Mouse (Mus musculus): ENCODE measurements around the gene BC049715. TPM values are rescaled to one million over a fixed set of nuclear protein-coding genes. Genes with fewer than 3 reads are reported as not detected.

Gene BC049715
- polyA plus RNA-seq, 1 experiment: 0.86 TPM

- no peak for DNase-seq (ENCODE audit: low read depth)
Measured at GRCm38 (mm10) chr6:136808631-136809046, 18.8 kb upstream of the BC049715 start.

- DNase-seq (ENCODE audit: low read depth): no peak
Measured at GRCm38 (mm10) chr6:136809077-136809476, 18.3 kb upstream of the BC049715 start.

DNA sequence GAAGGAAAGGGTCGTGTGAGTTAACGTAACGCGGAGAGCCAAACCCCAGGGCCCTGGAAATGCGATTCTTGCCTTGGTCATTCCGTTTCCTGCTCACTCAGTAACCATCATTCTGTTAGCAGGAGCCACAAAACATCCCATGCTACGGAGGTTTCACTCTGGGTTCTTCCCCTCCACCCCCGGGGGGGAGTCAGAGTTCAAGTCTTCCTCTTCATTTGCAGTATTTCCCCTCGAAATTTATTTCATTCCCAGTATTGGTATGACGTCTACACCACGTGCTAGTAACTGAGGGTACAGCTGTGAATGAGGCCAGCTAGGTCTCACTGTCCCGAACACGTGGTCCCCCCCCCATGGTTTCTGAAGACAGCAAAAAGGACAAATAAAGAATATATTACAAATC is 17.8 kb upstream of the BC049715 start:
- no peak for DNase-seq (ENCODE audit: low read depth)

GRCm38 (mm10) chr6:136811196-136811595 is 16.2 kb upstream of the BC049715 start:
- DNase-seq (ENCODE audit: low read depth): peak; percentile 95

DNA sequence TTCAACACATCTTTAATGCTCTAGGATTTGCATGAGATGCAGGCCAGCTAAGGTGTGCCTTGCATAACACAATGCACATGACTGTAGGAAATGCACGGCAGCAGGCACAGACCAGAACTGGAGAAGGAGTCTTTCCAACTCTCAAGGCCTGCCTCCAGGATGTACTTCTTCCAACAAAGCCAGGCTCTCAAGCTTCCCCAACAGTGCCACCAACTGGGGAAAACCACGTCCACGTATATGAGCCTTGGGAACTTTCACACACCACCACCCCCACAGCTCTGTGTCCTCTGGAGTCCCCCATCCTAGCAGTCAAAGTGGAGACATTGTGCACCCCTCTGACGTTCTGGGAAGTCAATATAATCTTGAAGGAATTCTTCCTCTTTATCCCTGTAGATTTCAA is 14.3 kb upstream of the BC049715 start:
- DNase-seq (ENCODE audit: low read depth): no peak

DNA sequence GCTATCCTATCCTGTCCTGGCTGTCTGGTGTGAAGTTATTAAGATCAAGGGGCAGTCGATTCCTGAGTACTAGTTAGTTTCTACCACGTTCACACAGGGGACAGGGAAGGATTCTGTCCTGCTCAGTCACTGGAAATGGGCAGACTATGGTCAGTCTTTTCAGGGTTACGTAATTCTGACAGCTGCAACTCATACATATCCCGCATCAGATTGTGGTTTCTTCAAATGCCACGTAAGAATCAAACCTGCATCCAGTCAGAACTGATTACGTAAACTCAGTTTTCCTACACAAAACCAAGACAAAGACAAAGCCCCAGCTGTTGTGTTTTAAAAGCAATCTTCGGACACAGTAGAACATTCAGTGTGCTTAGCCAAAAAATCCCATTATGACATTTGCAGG is 12.0 kb upstream of the BC049715 start:
- DNase-seq (ENCODE audit: low read depth): no peak

GRCm38 (mm10) chr6:136816826-136817225 is 10.6 kb upstream of the BC049715 start:
- DNase-seq (ENCODE audit: low read depth): no peak

- DNase-seq (ENCODE audit: low read depth): no peak
Measured at GRCm38 (mm10) chr6:136817549-136817948, 9.9 kb upstream of the BC049715 start.

DNA sequence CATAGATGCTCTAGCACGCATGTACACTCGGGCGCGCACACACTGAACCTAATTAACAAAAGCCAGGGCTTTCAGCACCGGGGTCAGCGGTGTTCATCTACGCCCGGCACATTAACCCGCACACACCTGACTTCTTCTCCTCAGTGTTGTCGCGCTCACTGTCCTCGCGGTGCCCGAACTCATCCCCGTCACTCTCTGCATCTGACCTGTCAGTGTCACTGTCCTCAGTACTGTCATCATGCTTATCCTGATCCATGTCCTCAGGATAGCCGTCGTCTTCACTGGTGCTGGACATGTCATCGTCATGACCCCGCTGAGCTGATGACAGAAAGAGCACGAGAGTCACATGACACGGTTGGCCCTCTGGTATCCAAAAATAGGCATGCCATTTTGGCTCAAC is 7.0 kb upstream of the BC049715 start:
- no peak for DNase-seq (ENCODE audit: low read depth)

- no peak for DNase-seq (ENCODE audit: low read depth)
Measured at GRCm38 (mm10) chr6:136821086-136821485, 6.3 kb upstream of the BC049715 start.

- DNase-seq (ENCODE audit: low read depth): no peak
Measured at GRCm38 (mm10) chr6:136824987-136825386, 2.4 kb upstream of the BC049715 start.

GRCm38 (mm10) chr6:136827116-136827515 is 310 bp upstream of the BC049715 start:
- no peak for DNase-seq (ENCODE audit: low read depth)

DNA sequence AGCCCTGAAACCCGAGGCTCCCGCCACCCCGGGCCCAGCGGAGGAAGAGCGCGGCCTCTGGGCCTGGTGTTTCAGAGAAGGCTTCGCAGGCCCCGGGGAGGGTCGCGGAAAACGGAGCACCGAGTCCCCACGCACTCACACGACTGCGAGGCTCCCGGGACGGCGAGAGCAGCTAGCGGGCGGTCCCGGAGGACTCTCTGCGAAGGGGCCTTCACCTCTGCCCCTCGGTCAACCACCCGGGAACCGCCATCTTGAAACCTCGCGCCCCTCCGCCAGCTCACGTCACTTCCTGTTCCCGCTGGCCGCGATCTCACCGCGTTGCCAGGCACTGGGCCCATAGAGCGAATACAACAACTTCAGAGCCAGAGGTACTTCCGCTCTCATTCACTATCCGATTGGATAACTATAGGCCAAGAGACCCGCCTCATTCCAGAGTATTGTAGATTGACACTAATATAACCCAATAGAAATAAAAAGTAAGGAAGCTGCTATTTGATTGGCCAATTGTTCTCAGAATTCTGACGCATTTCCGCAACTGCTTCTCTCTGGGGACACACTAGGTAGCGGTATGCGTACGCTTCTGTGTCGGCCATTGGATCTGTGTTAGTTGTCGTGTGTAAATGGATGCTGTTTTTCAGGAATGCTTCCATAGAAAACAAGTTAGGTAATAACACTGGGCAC is 595 bp downstream of the BC049715 start, which contains the start of gene Wbp11:
Gene Wbp11 (minus strand): TSS at position 353 of the 681 bp plus-strand sequence.
- peak; percentile 94 for DNase-seq (ENCODE audit: low read depth)

- no peak for DNase-seq (ENCODE audit: low read depth)
Measured at GRCm38 (mm10) chr6:136828681-136829080, 1.3 kb downstream of the BC049715 start.

DNA sequence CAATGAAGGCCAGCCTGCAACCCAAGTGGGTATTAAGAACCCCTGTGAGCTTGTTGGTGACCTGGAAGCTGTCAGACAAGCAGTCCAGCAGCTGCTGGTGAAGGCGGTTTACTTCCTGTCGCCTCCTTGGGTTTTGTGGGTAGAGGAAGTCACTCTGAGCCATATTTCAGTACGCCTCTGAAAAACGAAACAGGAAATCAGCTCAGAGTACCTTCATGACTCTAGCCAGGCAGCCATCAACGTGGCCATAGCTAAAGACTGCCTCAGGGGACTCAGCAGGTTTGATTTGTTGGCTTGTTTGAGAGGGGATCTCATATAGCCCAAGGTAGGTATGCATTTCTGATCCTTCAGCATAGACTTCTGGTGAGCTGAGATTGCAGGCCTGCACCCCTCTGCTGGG is 4.3 kb downstream of the BC049715 start:
- DNase-seq (ENCODE audit: low read depth): no peak

DNA sequence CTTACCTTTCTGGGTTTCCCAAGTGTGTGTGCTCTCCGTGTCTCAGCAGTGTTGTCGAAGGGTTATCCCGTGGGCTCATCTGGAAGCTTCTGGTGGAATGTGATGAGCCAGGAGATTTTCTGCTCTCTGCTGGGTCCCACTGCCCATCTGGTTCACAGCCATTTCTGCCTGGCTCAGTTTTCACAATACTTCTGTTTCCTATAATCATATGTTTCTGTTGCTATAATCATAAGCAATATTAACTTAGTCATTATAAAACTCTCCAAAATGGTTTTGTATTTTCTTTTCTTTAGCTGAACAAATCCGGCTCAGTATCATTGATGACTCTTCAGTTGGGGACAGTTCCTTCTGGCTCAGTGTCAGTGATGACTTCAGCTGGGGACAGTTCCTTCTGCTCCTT is 7.9 kb downstream of the BC049715 start, which contains the start of gene Smco3:
Gene Smco3 (minus strand): TSS at position 101 of the 400 bp plus-strand sequence.
- DNase-seq (ENCODE audit: low read depth): no peak

- DNase-seq (ENCODE audit: low read depth): no peak
Measured at GRCm38 (mm10) chr6:136837323-136837722, 9.9 kb downstream of the BC049715 start.

- DNase-seq (ENCODE audit: low read depth): no peak
Measured at GRCm38 (mm10) chr6:136844903-136845302, 17.5 kb downstream of the BC049715 start.

DNA sequence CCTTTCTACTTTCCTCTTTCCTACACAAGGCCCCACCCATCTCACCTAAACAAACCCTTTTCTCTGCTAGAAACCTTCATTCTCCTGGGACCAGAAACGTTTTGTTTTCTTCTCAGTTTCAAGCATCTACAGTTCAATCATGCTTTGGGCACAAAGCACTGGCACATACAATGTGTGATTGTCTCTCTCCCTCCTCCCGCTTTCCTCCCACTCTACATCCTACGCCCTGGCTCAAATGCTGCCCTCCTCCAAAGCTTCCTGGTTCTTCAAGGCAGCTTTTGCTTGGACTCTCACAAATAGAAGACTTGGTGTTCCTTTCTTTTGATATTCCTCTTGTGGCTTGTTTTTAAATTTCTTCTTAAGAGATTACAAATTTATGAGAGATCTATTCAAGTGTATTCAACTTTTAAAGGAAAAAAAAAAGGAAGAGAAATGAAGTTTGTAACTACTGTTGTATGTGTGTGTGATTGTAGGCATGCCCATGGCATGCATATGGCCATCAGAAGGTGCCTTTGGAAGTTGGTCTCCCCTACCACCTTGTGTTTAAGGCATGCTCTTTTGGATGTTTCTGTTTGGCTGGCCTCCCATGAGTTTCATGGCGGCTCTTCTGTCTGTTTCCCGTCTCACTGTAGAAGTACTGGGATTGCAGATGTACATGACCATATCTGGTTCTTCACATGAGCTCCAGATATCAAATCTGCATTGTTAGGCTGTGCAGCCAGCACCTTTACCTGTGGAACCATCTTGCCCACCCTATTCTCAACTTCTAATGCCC is 18.5 kb downstream of the BC049715 start:
- DNase-seq (ENCODE audit: low read depth): no peak

GRCm38 (mm10) chr6:136847267-136847666 is 19.8 kb downstream of the BC049715 start:
- no peak for DNase-seq (ENCODE audit: low read depth)

GRCm38 (mm10) chr6:136847790-136848189 is 20.4 kb downstream of the BC049715 start:
- no peak for DNase-seq (ENCODE audit: low read depth)

GRCm38 (mm10) chr6:136848399-136848798 is 21.0 kb downstream of the BC049715 start:
- DNase-seq (ENCODE audit: low read depth): no peak

DNA sequence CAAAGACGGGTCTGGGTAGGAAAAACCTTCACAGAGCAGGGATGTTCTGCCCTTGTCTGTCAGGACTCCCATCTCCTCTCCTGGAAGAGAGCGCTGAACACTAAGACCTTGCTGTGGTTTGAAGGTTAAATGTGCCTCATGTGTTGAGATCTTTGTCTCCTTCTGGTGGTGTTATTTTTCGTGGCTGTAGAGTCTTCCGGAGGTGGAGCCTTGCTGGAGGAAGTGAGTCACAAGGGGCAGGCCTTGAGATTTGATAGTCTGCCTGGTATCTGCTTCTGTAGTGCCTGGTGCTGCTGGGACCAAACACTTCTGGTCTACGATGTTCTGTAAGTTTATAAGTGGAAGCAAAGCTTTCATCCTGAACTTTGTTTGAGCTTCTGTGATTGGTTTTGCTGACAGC is 21.5 kb downstream of the BC049715 start:
- no peak for DNase-seq (ENCODE audit: low read depth)
